Mouse (Mus musculus): Measurements from ENCODE around the gene Ncoa3. TPM values are rescaled to one million over a fixed set of nuclear protein-coding genes. Genes with fewer than 3 reads are reported as not detected.

Ncoa3 gene
- polyA plus RNA-seq, 1 experiment: 25.2 TPM

DNA sequence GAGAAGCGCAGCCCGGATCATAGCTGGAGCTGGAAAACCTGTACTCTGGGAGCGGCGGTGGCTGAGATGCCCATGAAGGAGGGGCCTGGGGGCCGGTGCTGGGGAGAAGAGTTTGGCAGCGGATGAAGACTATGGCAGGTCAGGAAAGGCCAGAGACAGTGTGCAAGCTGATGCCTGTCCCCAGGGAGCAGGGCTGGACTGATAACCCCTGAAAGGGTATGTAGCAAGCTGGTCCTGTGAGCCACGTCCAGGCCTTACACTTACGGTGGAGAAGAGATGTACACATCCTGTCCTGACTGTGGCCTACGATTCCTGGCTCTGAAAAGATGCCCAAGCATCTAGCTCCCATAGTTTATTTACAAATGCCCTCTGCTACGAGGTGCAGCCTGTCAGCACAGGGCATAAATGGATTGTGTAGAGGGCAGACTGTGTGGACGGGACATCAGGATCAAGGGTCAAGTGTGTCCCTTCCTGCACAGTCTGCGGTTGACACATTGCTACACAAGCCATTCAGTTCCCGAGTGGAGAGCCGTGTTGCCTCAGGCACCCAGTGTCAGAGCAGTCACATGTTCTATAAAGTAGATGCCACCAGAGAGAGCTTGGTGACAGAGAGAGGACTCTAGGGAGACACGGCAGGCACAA, 106.0 kb downstream of the Ncoa3 start:
- 85% methylated on average over 15 of the region's 15 CpGs for WGBS
- TF ChIP-seq POLR2A (IDR thresholded peaks at IDR 0.05; ENCODE audit: borderline replicate concordance, control insufficient read depth, low read depth, low read length) (no peak), CTCF (IDR thresholded peaks at IDR 0.05; ENCODE audit: control insufficient read depth, insufficient read depth, low read length) (no peak)
- H3K27ac ChIP-seq (ENCODE audit: control insufficient read depth, insufficient read depth, low read depth, low read length, poor library complexity): no peak overlapping the region
- 0 out of 2 replicates have a peak, but pooled peaks cover 1% of the 10 kb centered on the region for H3K4me1 ChIP-seq (ENCODE audit: control insufficient read depth, insufficient read depth, low read length)
- H3K4me3 ChIP-seq (replicated peaks; ENCODE audit: control insufficient read depth, low read depth, low read length): no peak overlapping the region

DNA sequence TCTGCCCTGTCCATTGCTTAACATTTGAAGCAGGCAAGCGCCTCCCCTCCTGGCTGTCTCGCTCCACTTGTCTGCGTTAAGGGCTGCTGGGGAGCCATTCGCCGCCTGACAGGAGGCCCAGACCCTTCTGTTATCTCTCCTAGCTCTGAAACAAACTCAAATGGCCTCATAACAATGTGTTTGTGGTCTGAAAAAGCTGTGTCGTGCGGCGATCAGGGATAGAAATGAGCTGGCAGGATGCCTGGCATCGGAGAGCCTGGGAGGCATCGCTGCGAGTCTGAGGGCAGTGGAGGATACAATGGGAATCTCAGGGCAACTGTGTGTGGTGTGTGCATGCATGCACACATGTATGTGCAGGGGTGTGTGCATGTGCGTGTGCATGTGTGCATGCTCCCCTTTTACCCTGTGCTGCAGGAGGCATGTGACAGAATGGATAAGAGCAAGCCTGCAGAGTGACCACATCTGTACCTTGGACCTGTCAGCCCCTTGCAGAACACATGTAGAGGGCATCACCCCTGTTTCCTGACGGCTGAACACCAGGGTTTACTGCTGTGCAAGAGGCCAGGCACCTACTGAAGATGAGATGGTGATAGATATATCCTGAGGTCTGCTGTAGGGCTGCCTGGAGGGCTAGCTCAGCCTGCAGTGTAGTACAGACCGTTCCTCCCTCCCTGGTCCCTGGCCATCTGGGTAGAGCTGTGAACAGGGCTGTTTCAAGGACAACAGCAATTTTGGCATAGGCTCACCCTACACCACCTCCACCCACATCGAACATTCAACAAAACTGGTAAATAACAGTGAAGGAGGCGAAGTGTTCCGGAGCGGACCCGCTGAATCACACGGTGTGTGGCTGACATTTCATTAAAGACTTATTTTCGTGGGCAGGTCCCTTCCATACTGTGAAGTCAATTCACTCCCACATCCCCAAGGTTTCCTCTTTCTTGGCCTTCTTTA, 108.2 kb downstream of the Ncoa3 start:
- no peak for TF ChIP-seq CTCF (IDR thresholded peaks at IDR 0.05; ENCODE audit: control insufficient read depth, insufficient read depth, low read length)
- no peak for TF ChIP-seq POLR2A (IDR thresholded peaks at IDR 0.05; ENCODE audit: borderline replicate concordance, control insufficient read depth, low read depth, low read length)
- H3K4me3 ChIP-seq (replicated peaks; ENCODE audit: control insufficient read depth, low read depth, low read length): no peak overlapping the region
- 83% methylated on average over 21 of the region's 21 CpGs for WGBS
- H3K4me1 ChIP-seq (ENCODE audit: control insufficient read depth, insufficient read depth, low read length): peaks cover 1% of the 10 kb centered on the region; the same call in 1 of the 2 replicates
- no peak overlapping the region for H3K27ac ChIP-seq (ENCODE audit: control insufficient read depth, insufficient read depth, low read depth, low read length, poor library complexity)

DNA sequence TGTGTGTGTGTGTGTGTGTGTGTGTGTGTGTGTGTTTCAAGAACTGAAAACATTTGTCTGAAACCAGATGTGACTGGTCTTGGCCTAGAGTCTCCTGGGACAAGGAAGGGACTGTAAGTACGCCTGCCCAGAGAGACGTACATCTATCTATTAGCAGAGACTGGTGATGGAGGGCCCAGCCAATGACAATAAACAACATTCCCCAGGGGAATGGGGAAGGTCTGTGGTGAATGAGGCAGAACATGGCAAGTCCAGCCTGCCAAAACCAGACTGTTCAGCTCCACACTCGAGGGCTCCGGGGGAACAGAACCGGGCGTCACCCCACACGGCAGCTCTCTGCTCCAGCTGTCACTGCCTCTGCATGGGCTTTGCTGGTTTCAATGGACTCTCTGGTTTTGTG, 110.5 kb downstream of the Ncoa3 start:
- H3K4me1 ChIP-seq (ENCODE audit: control insufficient read depth, insufficient read depth, low read length): peaks cover 1% of the 10 kb centered on the region; the same call in 1 of the 2 replicates
- no peak overlapping the region for H3K27ac ChIP-seq (ENCODE audit: control insufficient read depth, insufficient read depth, low read depth, low read length, poor library complexity)
- 75% methylated on average over 7 of the region's 7 CpGs for WGBS
- no peak for TF ChIP-seq CTCF (IDR thresholded peaks at IDR 0.05; ENCODE audit: control insufficient read depth, insufficient read depth, low read length)
- TF ChIP-seq POLR2A (IDR thresholded peaks at IDR 0.05; ENCODE audit: borderline replicate concordance, control insufficient read depth, low read depth, low read length): no peak
- no peak overlapping the region for H3K4me3 ChIP-seq (replicated peaks; ENCODE audit: control insufficient read depth, low read depth, low read length)

DNA sequence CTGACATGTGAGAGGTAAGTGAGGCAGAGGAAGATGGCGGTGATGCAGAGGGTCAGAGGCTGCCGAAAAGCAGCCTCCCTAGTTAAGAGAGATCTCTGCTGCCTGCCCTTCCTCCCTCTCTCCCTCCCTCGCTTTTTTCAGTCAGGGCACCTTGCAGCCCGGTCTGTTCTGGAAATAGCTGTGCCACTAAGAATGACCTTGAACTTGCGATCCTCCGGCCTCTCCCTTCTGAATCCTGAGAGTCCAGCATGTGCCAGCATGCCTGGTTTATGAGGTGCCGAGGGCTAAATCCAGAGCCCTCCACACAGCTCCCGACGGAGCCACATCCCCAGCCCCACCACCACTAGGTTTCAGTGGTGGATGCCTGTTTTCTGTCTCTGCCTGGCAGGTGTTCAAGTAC, 113.5 kb downstream of the Ncoa3 start:
- H3K27ac ChIP-seq (ENCODE audit: control insufficient read depth, insufficient read depth, low read depth, low read length, poor library complexity): no peak overlapping the region
- 84% methylated on average over 9 of the region's 9 CpGs for WGBS
- H3K4me3 ChIP-seq (replicated peaks; ENCODE audit: control insufficient read depth, low read depth, low read length): no peak overlapping the region
- TF ChIP-seq CTCF (IDR thresholded peaks at IDR 0.05; ENCODE audit: control insufficient read depth, insufficient read depth, low read length): no peak
- no peak for TF ChIP-seq POLR2A (IDR thresholded peaks at IDR 0.05; ENCODE audit: borderline replicate concordance, control insufficient read depth, low read depth, low read length)
- H3K4me1 ChIP-seq (ENCODE audit: control insufficient read depth, insufficient read depth, low read length): peaks cover 1% of the 10 kb centered on the region; the same call in 1 of the 2 replicates

DNA sequence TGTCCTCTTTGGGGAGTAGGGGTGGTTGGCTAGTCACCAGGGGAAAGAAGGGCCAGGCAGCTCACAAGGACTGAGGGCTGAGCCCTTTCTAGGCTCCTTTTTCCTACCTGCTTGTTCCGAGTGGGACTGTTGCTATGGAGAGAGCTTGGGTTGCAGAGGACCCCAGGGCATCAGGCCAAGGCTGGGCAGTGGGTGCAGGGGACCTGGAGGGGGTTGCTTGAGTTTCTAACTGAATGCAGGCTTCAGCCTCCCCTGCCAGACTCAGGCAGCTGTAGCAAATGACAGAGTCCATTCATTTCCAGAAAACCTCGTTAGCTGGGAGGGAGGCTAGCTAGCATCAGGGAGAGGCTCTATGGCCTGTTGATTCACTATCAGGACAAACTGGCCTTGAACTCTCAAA, 114.2 kb downstream of the Ncoa3 start:
- TF ChIP-seq CTCF (IDR thresholded peaks at IDR 0.05; ENCODE audit: control insufficient read depth, insufficient read depth, low read length) (no peak), POLR2A (IDR thresholded peaks at IDR 0.05; ENCODE audit: borderline replicate concordance, control insufficient read depth, low read depth, low read length) (no peak)
- 85% methylated on average over 2 of the region's 2 CpGs for WGBS
- Histone ChIP-seq H3K27ac (ENCODE audit: control insufficient read depth, insufficient read depth, low read depth, low read length, poor library complexity) (no peak overlapping the region), H3K4me3 (replicated peaks; ENCODE audit: control insufficient read depth, low read depth, low read length) (no peak overlapping the region), H3K4me1 (ENCODE audit: control insufficient read depth, insufficient read depth, low read length) (peaks cover 1% of the 10 kb centered on the region; the same call in 1 of the 2 replicates)

DNA sequence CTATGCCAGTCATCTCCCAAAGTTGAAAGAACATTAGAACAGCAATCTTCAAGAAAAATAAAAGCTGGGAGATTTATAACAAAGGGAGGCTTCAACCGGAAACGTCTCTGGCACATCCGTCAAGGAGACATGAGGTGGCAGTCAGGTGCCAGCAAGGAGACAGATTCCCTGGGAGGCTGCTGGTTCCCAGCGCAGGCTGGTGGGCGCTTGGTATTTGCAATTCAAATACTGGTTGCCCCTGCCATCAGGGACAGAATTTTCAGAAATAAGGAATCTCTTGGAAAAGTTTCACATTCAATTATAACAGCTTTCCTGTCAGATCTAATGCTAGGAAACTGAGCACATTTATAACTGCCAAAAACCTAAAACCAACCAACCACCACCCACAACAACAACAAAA, 115.5 kb downstream of the Ncoa3 start:
- Histone ChIP-seq H3K27ac (ENCODE audit: control insufficient read depth, insufficient read depth, low read depth, low read length, poor library complexity) (no peak overlapping the region), H3K4me1 (ENCODE audit: control insufficient read depth, insufficient read depth, low read length) (no peaks in the 10 kb centered on the region; the same call in none of the 2 replicates), H3K4me3 (replicated peaks; ENCODE audit: control insufficient read depth, low read depth, low read length) (no peak overlapping the region)
- 76% methylated on average over 5 of the region's 5 CpGs for WGBS
- TF ChIP-seq POLR2A (IDR thresholded peaks at IDR 0.05; ENCODE audit: borderline replicate concordance, control insufficient read depth, low read depth, low read length) (no peak), CTCF (IDR thresholded peaks at IDR 0.05; ENCODE audit: control insufficient read depth, insufficient read depth, low read length) (no peak)

DNA sequence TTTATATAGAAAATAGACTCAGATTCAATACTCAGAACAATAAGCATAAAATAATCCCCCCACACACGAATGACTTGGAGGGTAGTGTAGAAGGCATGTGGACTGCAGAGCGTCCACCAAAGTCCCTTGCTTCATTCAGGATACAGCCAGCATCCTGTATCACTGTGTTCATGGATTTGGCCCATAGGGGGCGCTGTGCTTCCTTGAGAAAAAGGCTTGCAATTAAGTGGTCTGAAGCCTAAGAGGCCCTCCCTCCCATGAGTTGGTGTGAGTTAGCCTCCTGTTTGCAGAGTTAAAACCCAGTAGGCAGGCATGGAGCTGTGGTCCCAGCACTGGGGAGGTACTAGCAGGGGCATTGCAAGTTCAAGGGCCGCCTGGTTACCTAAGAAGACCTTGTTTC, 115.9 kb downstream of the Ncoa3 start:
- no peaks in the 10 kb centered on the region; the same call in none of the 2 replicates for H3K4me1 ChIP-seq (ENCODE audit: control insufficient read depth, insufficient read depth, low read length)
- no peak overlapping the region for H3K27ac ChIP-seq (ENCODE audit: control insufficient read depth, insufficient read depth, low read depth, low read length, poor library complexity)
- TF ChIP-seq POLR2A (IDR thresholded peaks at IDR 0.05; ENCODE audit: borderline replicate concordance, control insufficient read depth, low read depth, low read length) (no peak), CTCF (IDR thresholded peaks at IDR 0.05; ENCODE audit: control insufficient read depth, insufficient read depth, low read length) (peak; percentile 63; the same call in 1 of the 2 replicates)
- WGBS: 24% methylated on average over 4 of the region's 4 CpGs
- no peak overlapping the region for H3K4me3 ChIP-seq (replicated peaks; ENCODE audit: control insufficient read depth, low read depth, low read length)

DNA sequence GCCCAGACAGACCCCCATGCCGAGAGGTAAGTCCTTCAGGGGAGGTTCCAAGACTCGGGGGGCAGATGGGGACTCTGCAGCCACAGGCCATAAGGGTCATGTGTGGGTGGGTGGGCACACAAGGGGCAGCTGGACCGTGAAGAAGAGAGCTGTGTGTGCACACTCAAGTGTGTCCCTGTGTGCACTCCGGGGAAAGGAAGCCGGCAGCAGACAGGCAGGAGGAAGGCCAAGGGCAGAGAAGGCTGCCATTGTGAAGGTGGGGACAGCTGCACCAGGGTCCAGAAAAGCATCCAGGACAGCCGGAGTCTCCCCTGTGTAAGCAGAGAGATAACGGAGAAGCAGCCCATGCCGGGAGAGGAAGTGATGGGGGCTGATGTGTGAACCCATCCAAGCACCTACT, 118.3 kb downstream of the Ncoa3 start:
- TF ChIP-seq CTCF (IDR thresholded peaks at IDR 0.05; ENCODE audit: control insufficient read depth, insufficient read depth, low read length) (no peak), POLR2A (IDR thresholded peaks at IDR 0.05; ENCODE audit: borderline replicate concordance, control insufficient read depth, low read depth, low read length) (no peak)
- WGBS: 73% methylated on average over 8 of the region's 8 CpGs

More for the DNA sequence above, 118.3 kb downstream of the Ncoa3 start:
- Histone ChIP-seq H3K4me1 (ENCODE audit: control insufficient read depth, insufficient read depth, low read length) (no peaks in the 10 kb centered on the region; the same call in none of the 2 replicates), H3K27ac (ENCODE audit: control insufficient read depth, insufficient read depth, low read depth, low read length, poor library complexity) (no peak overlapping the region), H3K4me3 (replicated peaks; ENCODE audit: control insufficient read depth, low read depth, low read length) (no peak overlapping the region)
